Mouse (Mus musculus): ENCODE measurements around the gene Retnlb. TPM values are rescaled to one million over a fixed set of nuclear protein-coding genes. Genes with fewer than 3 reads are reported as not detected.

Retnlb gene
- polyA plus RNA-seq (2016; fragmentation: Nextera tagmentation; extraction: Ambion mirVana): not detected in 2 replicates

GRCm38 (mm10) chr16:48816695-48817094 is at the start of gene Retnlb:
Gene Retnlb, plus strand, starts transcription at chr16:48816856.
- no peak for ATAC-seq (ENCODE audit: low FRiP score, low read depth)
- no peaks in the 10 kb centered on the region for H3K9me3 ChIP-seq
- H3K27ac ChIP-seq (replicated peaks): no peak within 1 kb of the TSS
- no peaks in the 10 kb centered on the region for H3K36me3 ChIP-seq
- no peaks in the 10 kb centered on the region for H3K4me1 ChIP-seq
- WGBS: 98% methylated on average over 2 of the region's 2 CpGs
- H3K4me3 ChIP-seq: no peak within 1 kb of the TSS
- no peak within 1 kb of the TSS for H3K9ac ChIP-seq (replicated peaks)
- no peaks in the 10 kb centered on the region for H3K27me3 ChIP-seq
- H3K4me2 ChIP-seq (replicated peaks): no peak within 1 kb of the TSS

GRCm38 (mm10) chr16:48769183-48769582 is 47.5 kb upstream of the Retnlb start:
- no peak overlapping the region for H3K4me3 ChIP-seq
- H3K4me2 ChIP-seq (replicated peaks): no peak overlapping the region
- H3K4me1 ChIP-seq: no peaks in the 10 kb centered on the region
- 97% methylated on average over 3 of the region's 3 CpGs for WGBS
- no peak for ATAC-seq (ENCODE audit: low FRiP score, low read depth)
- no peaks in the 10 kb centered on the region for H3K9me3 ChIP-seq
- H3K27me3 ChIP-seq: no peaks in the 10 kb centered on the region
- H3K9ac ChIP-seq (replicated peaks): no peak overlapping the region
- no peak overlapping the region for H3K27ac ChIP-seq (replicated peaks)
- H3K36me3 ChIP-seq: no peaks in the 10 kb centered on the region

DNA sequence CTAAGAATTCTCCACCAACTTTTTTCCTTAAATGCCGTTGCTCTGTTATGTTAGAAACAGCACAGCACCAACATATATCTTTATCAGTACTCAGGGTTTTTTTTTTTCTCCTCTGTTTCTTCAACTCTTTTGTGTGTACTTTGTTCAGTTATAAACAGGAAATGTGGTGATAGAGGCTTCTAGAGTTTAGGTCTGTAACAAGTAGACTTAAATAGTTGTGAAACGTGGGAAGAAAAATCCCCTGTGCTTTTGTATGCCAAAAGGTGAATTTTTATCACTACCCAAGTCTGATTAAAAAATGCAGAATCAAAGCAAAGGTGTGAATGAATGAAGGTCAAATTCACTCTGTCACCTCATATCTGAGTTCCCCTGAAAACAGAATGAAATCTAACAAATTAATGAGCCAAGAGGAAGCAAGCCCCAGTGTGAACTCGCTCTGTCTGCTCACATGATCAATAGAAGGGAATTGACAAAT is 44.6 kb upstream of the Retnlb start, which contains the start of gene Trat1:
TSS of gene Trat1 (minus strand) at position 51 of the 475 bp plus-strand sequence.
- H3K27me3 ChIP-seq: no peaks in the 10 kb centered on the region
- H3K4me1 ChIP-seq: no peaks in the 10 kb centered on the region
- no peak within 1 kb of the TSS for H3K27ac ChIP-seq (replicated peaks)
- H3K4me3 ChIP-seq: no peak within 1 kb of the TSS
- H3K36me3 ChIP-seq: no peaks in the 10 kb centered on the region
- H3K9ac ChIP-seq (replicated peaks): no peak within 1 kb of the TSS
- no peak within 1 kb of the TSS for H3K4me2 ChIP-seq (replicated peaks)
- ATAC-seq (ENCODE audit: low FRiP score, low read depth): no peak
- H3K9me3 ChIP-seq: no peaks in the 10 kb centered on the region
- 86% methylated on average over 3 of the region's 3 CpGs for WGBS

GRCm38 (mm10) chr16:48777254-48777653 is 39.4 kb upstream of the Retnlb start:
- Histone ChIP-seq H3K4me1 (no peaks in the 10 kb centered on the region), H3K4me3 (no peak overlapping the region), H3K9ac (replicated peaks) (no peak overlapping the region), H3K36me3 (no peaks in the 10 kb centered on the region), H3K27me3 (no peaks in the 10 kb centered on the region), H3K9me3 (no peaks in the 10 kb centered on the region), H3K4me2 (replicated peaks) (no peak overlapping the region), H3K27ac (replicated peaks) (no peak overlapping the region)
- 60% methylated on average over 2 of the region's 2 CpGs for WGBS
- ATAC-seq (ENCODE audit: low FRiP score, low read depth): no peak

- Histone ChIP-seq H3K27ac (replicated peaks) (no peak overlapping the region), H3K9ac (replicated peaks) (no peak overlapping the region), H3K9me3 (no peaks in the 10 kb centered on the region), H3K4me3 (no peak overlapping the region), H3K4me2 (replicated peaks) (no peak overlapping the region), H3K27me3 (no peaks in the 10 kb centered on the region), H3K36me3 (no peaks in the 10 kb centered on the region), H3K4me1 (no peaks in the 10 kb centered on the region)
- ATAC-seq (ENCODE audit: low FRiP score, low read depth): no peak
- 86% methylated on average over 3 of the region's 3 CpGs for WGBS
Observed at GRCm38 (mm10) chr16:48786258-48786657, 30.4 kb upstream of the Retnlb start.

DNA sequence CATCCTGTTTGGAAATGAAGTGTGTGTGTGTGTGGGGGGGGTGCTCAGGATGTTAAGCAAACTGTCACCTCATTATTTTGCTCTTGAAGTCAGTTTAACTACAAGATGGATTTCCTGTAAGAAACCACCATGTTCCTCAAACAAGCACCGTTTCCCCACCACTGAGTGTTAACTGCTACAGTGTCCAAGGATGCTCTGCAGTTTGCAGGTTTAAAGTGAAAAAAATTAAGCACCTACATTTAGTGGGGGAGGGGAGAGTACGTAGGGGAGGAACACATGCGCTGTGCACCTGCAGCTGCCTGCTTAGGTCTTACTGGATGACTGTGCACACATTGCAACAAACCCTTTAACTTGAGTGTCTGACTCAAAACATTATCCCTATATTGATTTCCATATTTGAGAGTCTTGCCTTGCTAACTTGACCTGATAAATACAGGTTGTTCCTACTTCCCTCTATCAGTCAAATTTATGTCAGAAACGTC is 27.9 kb upstream of the Retnlb start:
- WGBS: 82% methylated on average over 4 of the region's 4 CpGs
- no peak overlapping the region for H3K27ac ChIP-seq (replicated peaks)
- no peaks in the 10 kb centered on the region for H3K9me3 ChIP-seq
- no peak overlapping the region for H3K9ac ChIP-seq (replicated peaks)
- H3K4me2 ChIP-seq (replicated peaks): no peak overlapping the region
- H3K36me3 ChIP-seq: no peaks in the 10 kb centered on the region
- H3K4me3 ChIP-seq: no peak overlapping the region
- ATAC-seq (ENCODE audit: low FRiP score, low read depth): no peak
- no peaks in the 10 kb centered on the region for H3K4me1 ChIP-seq
- H3K27me3 ChIP-seq: no peaks in the 10 kb centered on the region

- 84% methylated on average over 3 of the region's 3 CpGs for WGBS
- H3K4me1 ChIP-seq: no peaks in the 10 kb centered on the region
Observed at GRCm38 (mm10) chr16:48798285-48798684, 18.4 kb upstream of the Retnlb start.

DNA sequence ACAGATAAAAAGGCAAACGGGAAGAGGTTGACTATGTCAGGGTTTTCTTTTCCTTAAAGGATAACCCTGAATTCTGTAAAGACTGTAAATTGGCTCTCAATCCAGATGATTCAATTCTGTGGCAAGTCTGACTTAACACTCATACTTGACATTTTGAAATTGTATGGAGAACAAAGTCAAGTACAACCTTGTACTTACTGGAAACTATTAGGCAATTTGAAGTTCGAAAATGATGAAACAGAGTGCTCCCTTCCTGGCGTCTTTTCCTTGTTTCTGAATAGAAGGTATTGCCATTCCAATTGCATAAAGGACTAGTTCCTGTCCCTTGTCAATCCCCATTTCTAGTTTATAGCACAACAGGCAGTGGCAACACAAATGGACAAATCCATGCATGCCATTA is 17.2 kb upstream of the Retnlb start:
- H3K27ac ChIP-seq (replicated peaks): no peak overlapping the region
- ATAC-seq (ENCODE audit: low FRiP score, low read depth): no peak
- no peak overlapping the region for H3K4me2 ChIP-seq (replicated peaks)
- 86% methylated on average over 3 of the region's 3 CpGs for WGBS
- no peaks in the 10 kb centered on the region for H3K36me3 ChIP-seq
- no peaks in the 10 kb centered on the region for H3K4me1 ChIP-seq
- no peak overlapping the region for H3K4me3 ChIP-seq
- no peaks in the 10 kb centered on the region for H3K9me3 ChIP-seq
- H3K27me3 ChIP-seq: no peaks in the 10 kb centered on the region
- no peak overlapping the region for H3K9ac ChIP-seq (replicated peaks)

More at GRCm38 (mm10) chr16:48798285-48798684, 18.4 kb upstream of the Retnlb start:
- H3K9me3 ChIP-seq: no peaks in the 10 kb centered on the region
- H3K4me2 ChIP-seq (replicated peaks): no peak overlapping the region
- H3K27ac ChIP-seq (replicated peaks): no peak overlapping the region
- no peaks in the 10 kb centered on the region for H3K36me3 ChIP-seq
- H3K4me3 ChIP-seq: no peak overlapping the region
- no peak for ATAC-seq (ENCODE audit: low FRiP score, low read depth)
- H3K27me3 ChIP-seq: no peaks in the 10 kb centered on the region
- no peak overlapping the region for H3K9ac ChIP-seq (replicated peaks)

DNA sequence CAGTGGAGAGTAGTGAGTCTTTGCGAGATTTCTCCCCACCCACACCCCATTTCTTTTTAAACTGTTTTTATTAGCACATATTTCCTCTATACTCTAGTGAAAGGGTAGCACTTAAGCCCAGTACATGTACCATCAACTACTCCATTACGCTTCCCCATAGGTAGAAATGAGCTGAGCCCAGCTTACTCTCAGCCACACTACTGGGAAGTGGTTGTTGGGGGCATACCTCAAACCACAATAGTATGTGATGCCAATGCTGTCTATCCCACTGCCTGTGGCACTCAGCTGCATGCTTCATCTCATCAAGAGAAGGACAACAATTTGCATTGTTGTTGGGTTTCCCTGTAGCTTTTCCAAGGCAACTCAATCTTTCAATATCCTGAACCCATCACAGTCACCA is 15.8 kb upstream of the Retnlb start:
- H3K4me1 ChIP-seq: no peaks in the 10 kb centered on the region
- no peak overlapping the region for H3K4me2 ChIP-seq (replicated peaks)
- no peak overlapping the region for H3K4me3 ChIP-seq
- H3K27ac ChIP-seq (replicated peaks): no peak overlapping the region
- no peak for ATAC-seq (ENCODE audit: low FRiP score, low read depth)
- no peak overlapping the region for H3K9ac ChIP-seq (replicated peaks)
- H3K9me3 ChIP-seq: no peaks in the 10 kb centered on the region
- no peaks in the 10 kb centered on the region for H3K36me3 ChIP-seq
- WGBS: 82% methylated on average over 2 of the region's 2 CpGs
- no peaks in the 10 kb centered on the region for H3K27me3 ChIP-seq

- no peaks in the 10 kb centered on the region for H3K36me3 ChIP-seq
- H3K4me1 ChIP-seq: no peaks in the 10 kb centered on the region
- no peak overlapping the region for H3K9ac ChIP-seq (replicated peaks)
- WGBS: 72% methylated on average over 1 of the region's 1 CpGs
- ATAC-seq (ENCODE audit: low FRiP score, low read depth): no peak
- H3K27ac ChIP-seq (replicated peaks): no peak overlapping the region
- no peak overlapping the region for H3K4me2 ChIP-seq (replicated peaks)
- no peaks in the 10 kb centered on the region for H3K27me3 ChIP-seq
- no peak overlapping the region for H3K4me3 ChIP-seq
- H3K9me3 ChIP-seq: no peaks in the 10 kb centered on the region
Observed at GRCm38 (mm10) chr16:48805412-48805811, 11.2 kb upstream of the Retnlb start.

DNA sequence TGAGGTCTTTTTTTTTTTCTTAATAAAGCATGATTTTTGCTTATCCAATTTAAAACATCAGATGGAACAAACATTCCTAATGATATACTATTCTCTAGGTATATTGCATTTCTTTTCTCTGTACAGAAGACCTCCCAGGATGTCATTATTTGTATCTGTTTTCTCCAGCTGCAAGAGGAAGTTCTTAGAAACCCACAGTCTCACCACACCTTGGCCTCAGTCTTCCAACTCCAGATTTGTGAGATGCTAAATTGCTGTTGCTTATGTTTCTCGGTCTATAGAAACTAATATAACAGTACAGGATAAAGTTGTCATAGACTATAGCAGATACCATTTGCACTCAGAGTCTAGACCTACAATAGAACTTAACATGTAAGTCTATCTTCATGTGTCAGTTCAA is 10.1 kb upstream of the Retnlb start:
- 89% methylated on average over 1 of the region's 1 CpGs for WGBS
- no peak overlapping the region for H3K9ac ChIP-seq (replicated peaks)
- no peaks in the 10 kb centered on the region for H3K27me3 ChIP-seq
- H3K9me3 ChIP-seq: no peaks in the 10 kb centered on the region
- H3K4me2 ChIP-seq (replicated peaks): no peak overlapping the region
- no peaks in the 10 kb centered on the region for H3K4me1 ChIP-seq
- H3K27ac ChIP-seq (replicated peaks): no peak overlapping the region
- H3K36me3 ChIP-seq: no peaks in the 10 kb centered on the region
- ATAC-seq (ENCODE audit: low FRiP score, low read depth): no peak
- no peak overlapping the region for H3K4me3 ChIP-seq

DNA sequence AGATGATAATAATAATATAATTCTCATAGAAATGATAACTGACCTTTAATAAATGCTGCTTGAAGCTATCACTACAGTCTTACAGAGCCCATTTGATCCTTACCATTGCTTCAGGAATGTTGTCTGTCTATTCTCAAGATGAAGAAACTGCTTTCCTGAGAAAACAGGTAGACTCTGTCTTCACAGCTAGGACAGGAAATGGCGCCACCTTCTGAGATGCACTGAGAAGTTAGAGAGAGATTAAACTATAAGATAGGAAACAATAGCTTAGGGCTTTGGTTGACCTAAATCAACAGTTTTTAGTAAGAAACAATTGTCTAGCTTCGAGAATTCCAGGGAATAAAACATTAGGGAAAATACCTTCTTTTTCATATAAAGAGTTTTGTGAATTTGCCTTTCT is 7.3 kb upstream of the Retnlb start:
- H3K27me3 ChIP-seq: no peaks in the 10 kb centered on the region
- H3K4me3 ChIP-seq: no peak overlapping the region
- H3K36me3 ChIP-seq: no peaks in the 10 kb centered on the region
- H3K9ac ChIP-seq (replicated peaks): no peak overlapping the region
- no peak overlapping the region for H3K27ac ChIP-seq (replicated peaks)
- H3K4me2 ChIP-seq (replicated peaks): no peak overlapping the region
- H3K4me1 ChIP-seq: no peaks in the 10 kb centered on the region
- H3K9me3 ChIP-seq: no peaks in the 10 kb centered on the region
- no peak for ATAC-seq (ENCODE audit: low FRiP score, low read depth)
- 60% methylated on average over 2 of the region's 2 CpGs for WGBS

GRCm38 (mm10) chr16:48811881-48812436 is 4.7 kb upstream of the Retnlb start:
- H3K4me2 ChIP-seq (replicated peaks): no peak overlapping the region
- H3K4me3 ChIP-seq: no peak overlapping the region
- H3K36me3 ChIP-seq: no peaks in the 10 kb centered on the region
- no peaks in the 10 kb centered on the region for H3K9me3 ChIP-seq
- no peak for ATAC-seq (ENCODE audit: low FRiP score, low read depth)
- H3K9ac ChIP-seq (replicated peaks): no peak overlapping the region
- WGBS: 91% methylated on average over 7 of the region's 7 CpGs
- H3K27ac ChIP-seq (replicated peaks): no peak overlapping the region
- H3K4me1 ChIP-seq: no peaks in the 10 kb centered on the region
- H3K27me3 ChIP-seq: no peaks in the 10 kb centered on the region

All from midbrain, embryonic 12.5 days (tissue).